Mouse (Mus musculus): Measurements from ENCODE around the gene AC134908.4.
"Not testable (repeated sequence)": the region's sequence is repeated elsewhere in the genome, so short reads cannot be mapped to it uniquely, and the experiment has no call there.

Gene AC134908.4

GRCm38 (mm10) chr17:25762591-25762990, 32.9 kb downstream of the AC134908.4 start:
- no peak for DNase-seq

DNA sequence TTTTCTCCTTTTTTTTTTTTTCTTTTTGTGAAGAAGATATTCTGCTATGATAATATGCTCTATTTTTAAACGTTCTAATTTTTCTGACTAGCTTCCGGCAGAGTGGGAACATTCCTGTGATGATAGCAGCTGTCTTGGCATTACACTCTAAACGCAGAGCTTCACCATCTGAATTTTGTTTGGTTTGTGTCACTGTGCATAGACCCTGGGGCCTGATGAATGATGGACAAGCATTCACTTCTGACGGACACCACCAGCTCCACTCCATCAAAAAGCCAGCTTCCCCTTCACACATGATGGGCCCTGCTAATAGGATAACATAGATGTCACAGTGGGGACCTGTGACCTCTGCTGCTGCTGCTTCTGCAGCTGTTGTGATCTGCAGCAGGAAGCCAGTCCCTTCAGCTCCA, 33.9 kb downstream of the AC134908.4 start:
- DNase-seq: peak; percentile 41

GRCm38 (mm10) chr17:25760148-25760547, 35.3 kb downstream of the AC134908.4 start:
- DNase-seq: no peak

GRCm38 (mm10) chr17:25757691-25758090, 37.8 kb downstream of the AC134908.4 start:
- DNase-seq: no peak

- DNase-seq: peak; percentile 39
Observed at GRCm38 (mm10) chr17:25756378-25757242, 38.8 kb downstream of the AC134908.4 start.

- DNase-seq: no peak
Observed at GRCm38 (mm10) chr17:25755627-25756377, 39.7 kb downstream of the AC134908.4 start.

DNA sequence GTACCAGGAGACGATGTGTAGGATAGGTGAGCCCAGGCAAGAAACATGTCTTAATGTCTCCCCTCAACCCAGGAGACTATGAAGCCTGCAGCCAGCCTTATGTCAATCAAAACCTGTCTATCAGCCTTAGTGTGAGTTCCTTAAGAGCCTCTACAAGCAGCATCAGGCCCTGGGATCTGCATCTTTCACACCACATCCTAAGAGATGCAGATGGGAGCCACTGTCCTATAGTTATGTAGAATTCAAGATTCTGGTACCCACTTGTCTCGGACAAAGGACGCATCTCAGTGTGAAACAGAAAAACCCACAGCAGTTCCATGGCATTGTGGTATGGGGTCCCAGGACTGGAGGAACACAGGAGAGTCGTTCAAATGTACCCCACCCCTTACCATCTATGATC, 40.4 kb downstream of the AC134908.4 start:
- no peak for DNase-seq

- DNase-seq: no peak
Observed at GRCm38 (mm10) chr17:25754241-25754640, 41.2 kb downstream of the AC134908.4 start, which contains the start of gene Msln. TSS of gene Msln (minus strand) at chr17:25754378.

- DNase-seq: peak; percentile 68
Observed at GRCm38 (mm10) chr17:25751446-25751845, 44.0 kb downstream of the AC134908.4 start.

DNA sequence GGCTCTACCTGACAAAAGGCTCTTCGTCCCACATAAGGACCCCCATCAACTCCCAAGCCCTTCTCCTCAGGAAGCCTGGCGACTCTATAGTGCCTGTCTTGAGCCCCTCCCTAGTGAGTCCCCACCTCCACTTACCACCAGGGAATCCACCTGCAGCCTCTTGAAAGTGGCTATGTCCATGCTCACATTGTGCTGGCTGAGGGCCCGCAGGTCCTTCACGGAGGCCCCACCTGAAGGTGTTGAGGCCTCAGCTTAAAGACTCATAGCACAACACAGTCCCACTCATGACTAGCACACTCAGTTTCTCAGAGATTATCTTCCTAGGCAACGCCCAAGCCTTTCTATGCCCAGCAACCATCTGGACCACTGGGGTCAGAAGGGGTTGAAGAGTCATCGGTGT, 46.1 kb downstream of the AC134908.4 start:
- DNase-seq: no peak

GRCm38 (mm10) chr17:25748238-25748637, 47.2 kb downstream of the AC134908.4 start:
- no peak for DNase-seq

GRCm38 (mm10) chr17:25744311-25744710, 51.1 kb downstream of the AC134908.4 start:
- DNase-seq: no peak

GRCm38 (mm10) chr17:25743831-25744230, 51.6 kb downstream of the AC134908.4 start:
- no peak for DNase-seq

GRCm38 (mm10) chr17:25741471-25741870, 54.0 kb downstream of the AC134908.4 start:
- DNase-seq: not testable (repeated sequence)

Measured in lung, postnatal 10 days (tissue).